Mouse (Mus musculus) embryo, embryonic 10.5 days (tissue): ENCODE results near the gene Pced1a.
"Not testable (repeated sequence)": the region's sequence is repeated elsewhere in the genome, so short reads cannot be mapped to it uniquely, and the experiment has no call there.

Source experiments
- DNase-seq: peaks from one replicate; pipeline ENCODE4 v3.0.0-alpha.2; 2015; ENCODE audit warnings: low spot score

The Pced1a gene

DNA sequence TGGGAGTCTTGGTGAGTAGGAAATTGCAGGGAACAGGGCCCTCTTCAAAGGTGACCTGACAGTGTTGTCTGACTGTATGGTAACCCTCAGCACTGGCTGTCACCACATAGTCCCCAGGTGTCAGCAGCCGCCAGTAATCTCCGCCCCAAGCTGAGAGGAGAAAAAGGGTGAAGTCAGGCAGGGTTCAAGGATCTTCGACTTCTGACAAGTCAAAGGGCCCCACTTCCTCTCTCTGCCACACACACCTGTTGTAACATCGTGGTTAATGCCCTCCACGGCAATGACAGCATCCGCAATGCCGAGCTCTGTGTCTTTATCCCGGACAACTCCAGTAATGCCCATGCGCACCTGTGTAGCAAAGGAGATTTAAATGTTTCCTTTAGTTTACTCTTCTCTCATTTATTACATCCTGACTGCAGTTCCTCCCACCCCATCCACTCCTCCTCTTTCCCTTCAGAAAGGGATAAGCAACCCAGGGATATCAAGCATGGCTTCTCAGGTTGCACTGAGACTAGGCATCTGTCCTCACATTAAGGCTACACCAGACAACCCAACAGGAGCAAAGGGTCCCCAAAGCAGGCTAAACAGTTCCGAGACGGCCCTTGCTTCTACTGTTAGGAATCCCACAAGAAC lies 33.4 kb downstream of the Pced1a start:
- no peak for DNase-seq

DNA sequence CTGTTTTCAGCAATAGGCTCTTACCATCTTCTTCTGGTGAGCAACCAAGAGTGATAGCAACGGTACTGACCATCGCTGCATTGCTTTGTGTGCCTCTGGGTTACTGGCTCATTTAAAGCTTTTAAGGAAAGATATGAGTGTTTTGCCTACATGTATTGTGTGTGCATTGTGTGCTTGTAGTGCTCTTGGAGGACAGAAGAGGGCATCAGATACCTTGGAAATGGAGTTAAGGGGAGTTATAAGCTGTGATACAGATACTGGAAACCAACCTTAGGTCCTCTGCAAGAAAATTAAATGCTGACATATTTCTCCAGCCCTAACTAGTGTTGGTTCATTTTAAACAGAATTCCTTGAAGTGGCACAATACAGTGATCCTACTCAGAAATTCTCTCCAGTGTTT lies 35.7 kb downstream of the Pced1a start:
- DNase-seq, result peak; percentile 43

- DNase-seq, result no peak
These were observed 38.3 kb downstream of the Pced1a start for GRCm38 (mm10) chr2:130386212-130386611.

- no peak for DNase-seq
These were observed 40.6 kb downstream of the Pced1a start for GRCm38 (mm10) chr2:130383895-130384294.

- DNase-seq, result no peak
These were observed 41.3 kb downstream of the Pced1a start for GRCm38 (mm10) chr2:130383205-130383604.

GRCm38 (mm10) chr2:130374951-130375350 lies 49.5 kb downstream of the Pced1a start:
- no peak for DNase-seq

- DNase-seq, result not testable (repeated sequence)
These were observed 51.5 kb downstream of the Pced1a start for GRCm38 (mm10) chr2:130373026-130373425.

DNA sequence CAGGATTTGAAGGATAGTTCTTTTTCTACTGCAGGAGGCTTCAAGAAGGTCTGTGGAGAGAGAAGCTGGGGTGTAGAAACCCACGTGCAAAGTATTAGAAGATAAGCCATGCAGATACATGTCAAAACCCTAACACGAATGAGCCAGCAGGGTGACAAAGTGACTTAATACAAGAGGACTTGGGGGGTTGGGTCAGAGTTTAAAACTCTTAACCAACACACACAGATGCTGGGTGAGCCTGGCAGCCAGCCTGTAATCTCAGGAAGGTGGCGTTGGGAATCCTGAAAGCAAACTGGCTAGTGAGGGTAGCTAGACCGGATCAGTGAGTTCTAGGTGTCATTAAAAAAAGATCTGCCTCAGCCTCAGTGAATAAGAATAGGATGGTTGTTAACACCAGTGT lies 57.1 kb downstream of the Pced1a start:
- no peak for DNase-seq
